Mouse (Mus musculus) forebrain, embryonic 12.5 days (tissue): ENCODE measurements around the gene Samd14. TPM values are rescaled to one million over a fixed set of nuclear protein-coding genes. Genes with fewer than 3 reads are reported as not detected.

ENCODE experiments used
- ATAC-seq: fragments of 200-750 bp; cut with Nextera tagmentation; 2 replicates; pipeline ENCODE4 v1.8.0; 2017; ENCODE audit warnings: moderate TSS enrichment; ENCODE audit not compliant: low FRiP score
- H3K27ac ChIP-seq: fragments of 300-500 bp; sonication (generic); 2 replicates; pipeline ENCODE4 v1.5.1; 2016; ENCODE audit warnings: mild to moderate bottlenecking
- H3K27me3 ChIP-seq: fragments of 300-500 bp; sonication (generic); 2 replicates; pipeline ENCODE4 v1.6.1; 2016; ENCODE audit warnings: mild to moderate bottlenecking
- H3K36me3 ChIP-seq: fragments of 300-500 bp; sonication (generic); replicated peaks from 2 replicates; pipeline ENCODE4 v1.6.1; 2016; ENCODE audit warnings: mild to moderate bottlenecking
- H3K4me1 ChIP-seq: fragments of 300-500 bp; sonication (generic); 2 replicates; pipeline ENCODE4 v1.6.1; 2016
- H3K4me2 ChIP-seq: fragments of 300-500 bp; sonication (generic); 2 replicates; pipeline ENCODE4 v1.6.1; 2016; ENCODE audit warnings: mild to moderate bottlenecking, moderate library complexity
- H3K4me3 ChIP-seq: fragments of 300-500 bp; sonication (generic); replicated peaks from 2 replicates; pipeline ENCODE4 v1.5.1; 2016; ENCODE audit warnings: mild to moderate bottlenecking
- H3K9ac ChIP-seq: fragments of 300-500 bp; sonication (generic); 2 replicates; pipeline ENCODE4 v1.6.1; 2016; ENCODE audit warnings: mild to moderate bottlenecking
- H3K9me3 ChIP-seq: fragments of 300-500 bp; sonication (generic); 2 replicates; pipeline ENCODE4 v1.6.1; 2016
- WGBS: fragments of 180-500 bp; shearing (Covaris S2); methylation state at CpG from one replicate; pipeline ENCODE4 v1.1.7; 2016; 5-methylcytosine and 5-hydroxymethylcytosine counted together
- polyA plus RNA-seq: library from polyadenylated mRNA; unstranded; fragments of >200 nt; fragmentation: Nextera tagmentation; extraction: Ambion mirVana; gene quantifications from 2 replicates; pipeline ENCODE4 v1.2.1, GENCODE M21; 2016

Samd14 gene
- polyA plus RNA-seq, 1 experiment from 2014 or later = 80.5 TPM

- Histone ChIP-seq H3K4me3 (peak overlapping the region; percentile 70), H3K4me2 (peak overlapping the region; percentile 89), H3K36me3 (no peaks in the 10 kb centered on the region), H3K9me3 (no peaks in the 10 kb centered on the region), H3K27ac (no peak overlapping the region), H3K9ac (peak overlapping the region; percentile 8; the same call in 1 of the 2 replicates), H3K4me1 (peaks cover 20% of the 10 kb centered on the region), H3K27me3 (peaks cover 8% of the 10 kb centered on the region; the same call in 1 of the 2 replicates)
- WGBS = under 1% methylated on average over 11 of the region's 11 CpGs
- ATAC-seq = peak; percentile 24; the same call in 1 of the 2 replicates
Observed at GRCm38 (mm10) chr11:95042096-95042495, 32.4 kb downstream of the Samd14 start.

DNA sequence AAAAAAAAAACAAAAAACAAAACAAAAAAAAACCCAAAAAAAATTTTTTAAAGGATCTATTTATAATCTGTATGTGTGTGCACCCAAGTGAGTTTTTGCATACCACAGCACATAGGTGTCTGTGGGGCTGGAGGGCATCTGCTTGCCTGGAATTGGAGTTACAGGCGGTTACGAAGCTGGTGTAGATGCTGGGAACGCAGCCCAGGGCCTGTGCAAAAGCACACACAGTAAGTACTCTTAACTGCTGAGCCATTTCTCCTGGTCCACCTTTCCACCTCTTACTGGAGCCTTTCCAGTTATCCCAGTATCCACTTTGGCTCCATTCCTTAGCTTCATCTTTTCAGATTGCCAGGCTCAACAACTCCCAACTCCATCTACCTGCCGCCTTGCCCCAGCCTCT, 33.4 kb downstream of the Samd14 start:
- H3K4me3 ChIP-seq = no peak overlapping the region
- no peaks in the 10 kb centered on the region for H3K36me3 ChIP-seq
- peaks cover 8% of the 10 kb centered on the region; the same call in 1 of the 2 replicates for H3K27me3 ChIP-seq
- WGBS = 90% methylated on average over 4 of the region's 4 CpGs
- ATAC-seq = no peak
- no peak overlapping the region for H3K9ac ChIP-seq
- H3K9me3 ChIP-seq = no peaks in the 10 kb centered on the region
- H3K4me2 ChIP-seq = no peak overlapping the region
- H3K27ac ChIP-seq = no peak overlapping the region
- peaks cover 20% of the 10 kb centered on the region for H3K4me1 ChIP-seq

DNA sequence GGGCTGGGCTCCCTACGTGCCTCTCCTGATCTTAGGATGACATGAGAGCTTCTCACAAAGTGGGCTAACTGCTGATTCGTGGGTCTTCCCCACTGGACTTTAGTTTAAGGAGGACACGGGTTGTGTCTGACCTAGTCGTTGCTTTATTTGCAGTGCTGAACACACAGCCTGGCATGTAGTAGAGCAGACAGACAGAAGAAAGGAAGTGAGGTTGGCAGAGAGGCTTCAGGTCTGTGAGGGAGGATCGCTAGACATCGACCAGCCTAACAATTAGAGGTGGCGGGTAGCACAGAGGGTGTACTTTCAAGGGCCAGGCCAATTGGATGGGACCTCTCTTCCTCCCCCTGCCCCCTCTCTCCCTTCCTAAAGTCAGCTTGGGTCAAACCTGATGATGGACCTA, 33.9 kb downstream of the Samd14 start:
- no peaks in the 10 kb centered on the region for H3K9me3 ChIP-seq
- no peak overlapping the region for H3K9ac ChIP-seq
- H3K4me1 ChIP-seq = peaks cover 20% of the 10 kb centered on the region
- no peak overlapping the region for H3K4me2 ChIP-seq
- H3K4me3 ChIP-seq = no peak overlapping the region
- WGBS = 57% methylated on average over 7 of the region's 7 CpGs
- no peak overlapping the region for H3K27ac ChIP-seq
- no peaks in the 10 kb centered on the region for H3K36me3 ChIP-seq
- ATAC-seq = no peak
- peaks cover 8% of the 10 kb centered on the region; the same call in 1 of the 2 replicates for H3K27me3 ChIP-seq

- Histone ChIP-seq H3K4me2 (no peak overlapping the region), H3K27ac (no peak overlapping the region), H3K9ac (no peak overlapping the region), H3K36me3 (no peaks in the 10 kb centered on the region), H3K27me3 (peaks cover 8% of the 10 kb centered on the region; the same call in 1 of the 2 replicates), H3K4me3 (no peak overlapping the region), H3K4me1 (peaks cover 20% of the 10 kb centered on the region), H3K9me3 (no peaks in the 10 kb centered on the region)
- WGBS = 55% methylated on average over 12 of the region's 13 CpGs
- ATAC-seq = no peak
Observed at GRCm38 (mm10) chr11:95044185-95044870, 34.6 kb downstream of the Samd14 start.

GRCm38 (mm10) chr11:95046980-95047680, 37.5 kb downstream of the Samd14 start:
- Histone ChIP-seq H3K4me2 (no peak overlapping the region), H3K27ac (no peak overlapping the region), H3K4me1 (no peaks in the 10 kb centered on the region), H3K4me3 (no peak overlapping the region), H3K36me3 (no peaks in the 10 kb centered on the region), H3K9ac (no peak overlapping the region), H3K9me3 (no peaks in the 10 kb centered on the region), H3K27me3 (no peaks in the 10 kb centered on the region; the same call in 1 of the 2 replicates)
- peak; percentile 56 for ATAC-seq
- WGBS = 53% methylated on average over 9 of the region's 9 CpGs

DNA sequence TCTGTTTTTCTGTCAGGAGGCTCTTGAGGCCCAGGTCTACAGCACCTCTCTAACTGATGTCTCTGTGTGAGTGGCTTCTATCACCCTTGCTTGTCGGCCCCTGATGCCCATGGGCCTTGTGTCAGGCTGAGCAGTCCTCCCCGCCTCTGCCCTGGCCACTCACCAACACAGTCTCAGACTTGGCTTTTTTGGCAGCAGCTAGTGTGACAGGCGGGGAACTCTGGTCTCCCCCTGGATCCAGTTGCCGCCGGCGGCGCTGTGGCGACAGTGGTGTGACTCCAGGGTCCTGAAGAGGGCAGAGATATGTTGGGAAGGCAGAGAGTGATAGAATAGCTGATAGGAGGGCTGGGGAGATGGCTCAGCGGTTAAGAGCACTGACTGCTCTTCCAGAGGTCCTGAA, 43.4 kb downstream of the Samd14 start:
- H3K4me2 ChIP-seq = no peak overlapping the region
- H3K9me3 ChIP-seq = no peaks in the 10 kb centered on the region
- no peak for ATAC-seq
- H3K36me3 ChIP-seq = no peaks in the 10 kb centered on the region
- H3K27ac ChIP-seq = no peak overlapping the region
- H3K9ac ChIP-seq = no peak overlapping the region
- 85% methylated on average over 9 of the region's 9 CpGs for WGBS
- peaks cover 26% of the 10 kb centered on the region for H3K27me3 ChIP-seq
- H3K4me3 ChIP-seq = no peak overlapping the region
- peaks cover 12% of the 10 kb centered on the region for H3K4me1 ChIP-seq

DNA sequence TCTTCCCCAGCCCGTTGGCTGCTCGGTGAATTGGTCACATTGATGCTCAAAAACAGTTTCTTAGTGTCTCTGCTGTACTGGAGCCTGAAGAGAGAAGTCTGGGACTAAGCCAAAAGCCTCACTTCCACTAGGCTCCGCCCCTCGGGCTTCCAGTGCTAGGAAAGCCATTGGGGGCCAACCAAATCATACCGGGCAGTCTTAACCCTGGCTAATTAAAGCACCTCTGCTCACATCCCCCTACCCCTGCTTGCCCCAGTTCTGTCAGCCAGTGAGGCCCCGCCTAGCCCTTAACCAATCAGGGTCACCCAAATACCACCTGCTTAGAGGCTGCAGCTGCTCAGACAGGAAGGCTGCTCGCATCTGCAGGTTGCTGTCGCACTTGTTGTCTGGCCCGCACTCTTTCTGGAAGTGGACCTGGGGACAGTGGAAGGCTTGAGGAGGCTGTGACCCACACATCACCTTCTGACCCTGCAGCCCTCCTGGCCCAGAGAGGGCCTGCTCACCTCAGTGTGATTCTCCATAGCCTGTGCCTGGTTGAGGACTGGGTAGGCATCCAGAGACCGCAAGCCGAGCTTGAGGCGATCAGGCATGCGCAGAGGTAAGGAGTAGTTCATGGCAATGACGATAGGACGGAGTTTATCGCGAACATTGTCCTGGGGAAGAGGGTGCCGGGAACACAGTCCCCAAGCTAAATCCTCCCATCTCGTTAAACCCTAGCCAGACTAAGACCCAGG, 47.3 kb downstream of the Samd14 start:
- Histone ChIP-seq H3K4me1 (peaks cover 12% of the 10 kb centered on the region), H3K4me2 (peak overlapping the region; percentile 52), H3K36me3 (no peaks in the 10 kb centered on the region), H3K27me3 (peaks cover 30% of the 10 kb centered on the region), H3K9me3 (no peaks in the 10 kb centered on the region), H3K9ac (no peak overlapping the region), H3K4me3 (peak overlapping the region; percentile 22), H3K27ac (no peak overlapping the region)
- WGBS = 13% methylated on average over 19 of the region's 19 CpGs
- 0 out of 2 replicates have a peak, but pooled peaks have one; percentile 49 for ATAC-seq

DNA sequence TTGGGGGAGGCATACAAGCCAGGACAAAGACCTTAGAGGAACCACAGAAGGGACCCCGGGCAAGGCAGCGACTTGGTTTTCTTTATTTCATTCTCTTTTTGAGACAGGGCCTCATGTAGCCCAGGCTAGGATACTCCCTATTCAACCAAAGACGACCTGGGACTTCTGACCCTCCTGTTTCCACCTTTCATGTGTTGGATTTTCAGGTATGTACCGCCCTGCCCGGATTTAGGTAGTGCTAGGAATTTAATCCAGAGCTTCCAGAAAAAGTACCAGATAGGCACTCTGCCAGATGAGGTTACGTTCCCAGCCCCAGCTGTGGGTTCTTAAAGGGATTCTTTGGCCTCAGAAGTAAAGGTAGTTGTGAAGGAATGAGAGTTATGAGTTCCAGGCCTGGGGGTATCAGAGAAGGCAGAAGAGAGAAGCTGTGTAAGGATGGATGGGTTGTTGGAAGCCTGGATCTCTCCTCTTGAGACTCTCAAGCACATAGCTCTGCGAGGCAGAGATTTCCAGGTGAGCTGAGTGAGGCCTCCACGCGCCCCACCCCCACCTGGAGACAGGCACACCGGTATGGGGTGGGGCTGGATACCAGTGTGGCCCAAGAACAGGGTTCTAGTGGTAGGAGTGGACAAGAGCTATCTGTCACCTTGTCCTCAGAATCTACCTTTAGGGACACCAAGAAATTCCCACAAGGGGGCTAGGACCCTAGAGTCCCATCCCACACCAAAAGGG, 59.7 kb downstream of the Samd14 start:
- Histone ChIP-seq H3K36me3 (no peaks in the 10 kb centered on the region), H3K27ac (no peak overlapping the region), H3K9me3 (no peaks in the 10 kb centered on the region), H3K4me3 (no peak overlapping the region), H3K4me1 (no peaks in the 10 kb centered on the region), H3K27me3 (peaks cover 16% of the 10 kb centered on the region), H3K4me2 (no peak overlapping the region), H3K9ac (no peak overlapping the region)
- no peak for ATAC-seq
- 83% methylated on average over 10 of the region's 10 CpGs for WGBS

DNA sequence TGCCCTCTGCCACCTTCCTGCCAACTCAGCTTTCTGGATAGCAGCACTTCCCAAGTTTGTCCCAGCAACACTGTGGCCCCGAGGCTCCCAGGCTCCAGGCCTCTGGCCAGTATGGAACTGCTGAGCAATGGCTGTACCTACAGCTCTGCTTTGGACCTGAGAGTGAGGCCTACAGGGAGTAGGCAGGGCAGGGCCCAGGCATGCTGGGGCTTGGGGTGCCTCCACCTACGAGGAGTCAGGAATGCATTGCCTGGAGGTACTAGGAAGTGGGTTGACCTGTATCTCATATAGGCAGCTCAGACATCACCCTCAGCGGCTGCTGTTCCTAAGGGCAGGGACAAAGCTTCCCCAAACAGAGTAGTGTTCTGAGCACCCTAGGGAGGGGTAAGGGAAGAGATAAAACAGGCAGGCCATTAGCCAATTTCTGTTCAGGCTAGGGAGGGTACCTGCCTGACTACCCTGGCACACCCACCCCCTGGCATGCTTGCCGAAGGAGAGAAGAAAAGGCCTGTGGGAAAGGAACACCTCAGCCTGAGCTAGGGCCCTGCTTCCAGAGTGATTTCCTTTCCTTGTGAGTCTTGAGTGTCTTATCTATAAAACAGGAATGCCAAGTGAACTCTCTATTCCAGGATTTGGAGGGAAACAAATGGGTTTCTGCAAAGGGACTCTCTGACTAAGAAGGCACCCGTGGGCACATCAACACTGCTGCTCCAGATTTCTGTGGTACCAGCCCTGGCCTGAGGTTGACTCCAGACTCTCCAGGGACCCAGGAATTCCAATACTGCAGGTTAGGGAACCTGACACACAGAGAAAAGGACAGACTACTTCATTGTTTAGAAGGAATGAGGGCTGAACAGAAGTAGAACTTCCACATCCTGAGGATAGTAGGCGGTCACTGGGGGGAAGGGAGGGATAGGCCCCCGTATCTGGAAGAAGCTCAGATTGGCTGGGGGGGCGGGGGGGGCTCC, 60.7 kb downstream of the Samd14 start:
- Histone ChIP-seq H3K9me3 (no peaks in the 10 kb centered on the region), H3K4me3 (no peak overlapping the region), H3K4me1 (peaks cover 4% of the 10 kb centered on the region; the same call in 1 of the 2 replicates), H3K27me3 (peaks cover 26% of the 10 kb centered on the region), H3K36me3 (no peaks in the 10 kb centered on the region), H3K9ac (no peak overlapping the region), H3K4me2 (no peak overlapping the region), H3K27ac (no peak overlapping the region)
- 69% methylated on average over 8 of the region's 8 CpGs for WGBS
- no peak for ATAC-seq

GRCm38 (mm10) chr11:95071266-95071665, 61.6 kb downstream of the Samd14 start:
- no peak for ATAC-seq
- H3K9ac ChIP-seq = no peak overlapping the region
- no peaks in the 10 kb centered on the region for H3K36me3 ChIP-seq
- 55% methylated on average over 7 of the region's 7 CpGs for WGBS
- H3K9me3 ChIP-seq = no peaks in the 10 kb centered on the region
- H3K4me2 ChIP-seq = no peak overlapping the region
- no peak overlapping the region for H3K4me3 ChIP-seq
- H3K4me1 ChIP-seq = peaks cover 13% of the 10 kb centered on the region
- no peak overlapping the region for H3K27ac ChIP-seq
- H3K27me3 ChIP-seq = peaks cover 34% of the 10 kb centered on the region

GRCm38 (mm10) chr11:95072136-95072535, 62.5 kb downstream of the Samd14 start:
- Histone ChIP-seq H3K4me3 (no peak overlapping the region), H3K27ac (no peak overlapping the region), H3K9ac (no peak overlapping the region), H3K4me1 (peaks cover 18% of the 10 kb centered on the region), H3K27me3 (peaks cover 42% of the 10 kb centered on the region), H3K36me3 (no peaks in the 10 kb centered on the region), H3K4me2 (no peak overlapping the region), H3K9me3 (no peaks in the 10 kb centered on the region)
- WGBS = 73% methylated on average over 8 of the region's 8 CpGs
- ATAC-seq = no peak
